Mouse (Mus musculus) small intestine, adult 2 months (tissue): ENCODE measurements around the gene Zc3hav1l.

ENCODE experiments used
- CTCF ChIP-seq: fragments of 200-500 bp; IDR thresholded peaks from 2 replicates; pipeline ENCODE4 v1.5.1; 2012; ENCODE audit warnings: low read depth, mild to moderate bottlenecking, control low read depth, inconsistent platforms, low read length, moderate library complexity, mixed read lengths; ENCODE audit not compliant: insufficient replicate concordance, insufficient read length; ENCODE audit errors: extremely low read depth
- POLR2A ChIP-seq: fragments of 200-500 bp; IDR thresholded peaks from 2 replicates; pipeline ENCODE4 v1.6.1; 2012; ENCODE audit warnings: low read depth, mild to moderate bottlenecking, control low read depth, inconsistent platforms, low read length, moderate library complexity

- no peak for TF ChIP-seq CTCF
- TF ChIP-seq POLR2A, result no peak
Observed at GRCm38 (mm10) chr6:38264466-38264865, 34.6 kb downstream of the Zc3hav1l start.
